Mouse (Mus musculus) ovary, postnatal 10 days (tissue): ENCODE measurements around the gene 6030468B19Rik.
"Not testable (repeated sequence)": the region's sequence is repeated elsewhere in the genome, so short reads cannot be mapped to it uniquely, and the experiment has no call there.

Experiments
- DNase-seq: peaks from one replicate; pipeline ENCODE4 v3.0.0; 2022; ENCODE audit warnings: low spot score

6030468B19Rik gene

GRCm38 (mm10) chr11:117779434-117780198, 17.8 kb upstream of the 6030468B19Rik start:
- peak; percentile 49 for DNase-seq

DNA sequence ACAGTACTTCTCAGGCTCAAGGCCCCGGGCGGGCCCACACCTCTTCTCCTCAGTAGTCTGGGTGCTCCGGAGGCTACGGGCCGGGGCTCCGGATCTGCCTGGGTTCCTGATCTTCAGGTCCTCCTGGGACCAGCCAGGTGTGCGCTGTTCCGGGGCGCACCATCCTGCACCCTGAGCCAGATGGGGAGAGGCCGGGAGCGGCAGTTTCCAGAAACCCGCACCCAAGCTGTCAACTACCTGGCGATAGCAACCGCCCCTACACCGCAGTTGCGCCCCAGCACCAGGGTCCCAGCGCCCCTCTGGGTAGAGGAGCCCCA, 17.3 kb upstream of the 6030468B19Rik start:
- no peak for DNase-seq

GRCm38 (mm10) chr11:117780582-117781111, 16.8 kb upstream of the 6030468B19Rik start:
- DNase-seq: peak; percentile 59

GRCm38 (mm10) chr11:117781199-117781821, 16.1 kb upstream of the 6030468B19Rik start:
- DNase-seq: no peak

DNA sequence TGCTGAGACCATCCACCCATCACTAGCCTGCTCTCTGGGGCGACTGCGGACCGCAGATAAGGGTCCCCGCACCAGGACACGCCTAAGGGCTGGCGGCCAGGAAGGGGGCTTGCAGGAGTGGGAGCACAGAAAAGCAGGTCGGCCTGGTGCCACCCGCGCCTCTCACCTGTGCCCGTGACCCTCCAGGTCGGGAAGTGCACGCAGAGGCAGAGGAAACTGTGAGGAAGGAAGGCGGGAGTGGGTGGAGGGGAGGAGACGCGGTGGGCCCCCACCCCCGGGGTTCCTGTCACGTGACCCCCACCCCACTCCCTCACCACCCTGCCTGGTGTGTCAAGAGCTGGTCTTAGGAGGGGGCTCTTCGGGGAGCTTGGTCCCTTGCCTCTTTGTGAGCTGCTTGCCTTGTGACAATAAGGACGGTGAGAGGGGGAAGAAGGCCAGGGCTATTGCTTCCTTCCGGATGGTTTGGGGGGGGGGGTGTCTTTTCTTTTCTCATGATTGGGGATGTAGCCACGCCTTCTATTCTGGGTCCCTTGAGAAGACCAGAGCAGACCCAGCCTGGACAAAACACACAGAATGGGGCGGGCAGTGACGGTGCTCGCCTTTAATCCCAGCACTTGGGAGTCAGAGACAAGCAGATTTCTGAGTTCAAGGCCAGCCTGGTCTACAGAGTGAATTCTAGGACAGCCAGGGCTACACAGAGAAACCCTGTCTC, 15.3 kb upstream of the 6030468B19Rik start, which contains the start of the genes Tmc8 and Tmc6:
Tmc8 (plus strand) TSS at position 84 of the 712 bp plus-strand sequence.
Tmc6 (minus strand) TSS at position 206 of the 712 bp plus-strand sequence.
- DNase-seq: no peak

DNA sequence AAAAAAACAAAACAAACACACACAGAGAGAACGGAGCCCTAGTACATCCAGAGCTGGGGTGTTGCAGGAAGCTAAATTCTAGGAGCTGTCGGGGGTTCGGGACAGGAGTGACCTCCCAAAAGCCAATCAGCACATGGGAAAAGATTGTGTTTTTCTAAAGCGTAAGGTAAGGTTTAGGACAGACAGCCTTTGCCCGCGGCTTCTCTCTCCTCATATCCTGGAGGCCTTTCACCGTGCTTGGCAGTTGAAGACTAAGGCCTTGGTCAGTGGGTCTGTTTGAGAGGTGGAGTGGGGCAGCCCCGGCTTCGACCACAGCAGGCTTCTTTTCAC, 14.8 kb upstream of the 6030468B19Rik start:
- DNase-seq: no peak

DNA sequence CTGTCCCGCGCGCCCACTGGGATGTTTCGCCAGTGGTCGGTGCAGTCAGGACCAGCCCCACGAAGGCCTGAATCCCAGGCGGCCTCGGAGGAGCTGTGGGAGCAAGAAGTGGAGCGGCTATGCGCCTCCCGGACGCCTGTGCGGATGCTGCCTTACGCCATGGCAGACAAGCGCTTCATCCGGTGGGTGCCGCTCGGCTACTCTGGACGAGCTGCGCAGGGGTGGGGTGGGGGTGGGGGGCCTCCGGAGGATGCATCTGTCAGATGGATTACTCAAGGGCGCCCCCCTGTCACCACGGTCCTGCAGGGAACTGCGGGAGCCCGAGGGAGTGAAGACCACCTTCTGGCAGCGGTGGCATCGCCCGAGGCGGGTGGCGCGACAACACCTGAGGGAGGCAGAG, 14.4 kb upstream of the 6030468B19Rik start:
- DNase-seq: no peak

GRCm38 (mm10) chr11:117783683-117784309, 13.7 kb upstream of the 6030468B19Rik start:
- no peak for DNase-seq

GRCm38 (mm10) chr11:117786294-117786693, 11.2 kb upstream of the 6030468B19Rik start:
- DNase-seq: no peak

DNA sequence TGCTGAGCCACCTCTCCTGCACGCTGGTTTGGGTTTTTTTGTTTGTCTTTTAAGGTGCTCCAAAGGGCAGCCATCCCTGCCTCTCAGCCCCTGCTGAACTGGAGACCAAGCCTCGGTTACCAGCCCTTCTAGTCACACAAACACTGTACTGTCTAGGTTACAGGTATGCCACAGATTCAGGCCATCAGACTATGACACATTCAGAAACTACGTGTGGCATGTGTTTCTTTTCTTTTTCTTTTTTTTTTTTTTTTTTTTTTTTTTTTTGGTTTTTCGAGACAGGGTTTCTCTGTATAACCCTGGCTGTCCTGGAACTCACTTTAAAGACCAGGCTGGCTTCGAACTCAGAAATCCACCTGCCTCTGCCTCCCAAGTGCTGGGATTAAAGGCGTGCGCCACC, 9.0 kb upstream of the 6030468B19Rik start:
- DNase-seq: not testable (repeated sequence)

DNA sequence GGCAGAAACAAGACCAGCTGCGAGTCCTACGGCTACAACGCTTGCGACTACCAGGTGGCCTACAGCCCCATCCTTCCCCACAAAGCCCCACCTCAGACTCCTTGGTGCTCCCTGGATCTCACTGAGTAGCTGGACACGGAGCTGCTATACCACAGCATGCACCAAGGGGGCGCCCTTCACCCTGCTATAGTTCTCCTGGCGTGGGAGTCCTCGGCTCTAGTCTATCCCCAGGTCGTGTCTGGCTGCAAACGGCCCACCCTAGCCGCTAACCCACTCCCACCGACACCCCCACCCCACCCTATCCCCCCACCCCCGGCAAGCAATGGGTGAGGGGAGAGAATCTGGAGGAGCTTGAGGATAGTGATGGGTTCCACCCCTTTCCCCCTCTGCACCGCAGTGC, 7.2 kb upstream of the 6030468B19Rik start:
- DNase-seq: no peak

DNA sequence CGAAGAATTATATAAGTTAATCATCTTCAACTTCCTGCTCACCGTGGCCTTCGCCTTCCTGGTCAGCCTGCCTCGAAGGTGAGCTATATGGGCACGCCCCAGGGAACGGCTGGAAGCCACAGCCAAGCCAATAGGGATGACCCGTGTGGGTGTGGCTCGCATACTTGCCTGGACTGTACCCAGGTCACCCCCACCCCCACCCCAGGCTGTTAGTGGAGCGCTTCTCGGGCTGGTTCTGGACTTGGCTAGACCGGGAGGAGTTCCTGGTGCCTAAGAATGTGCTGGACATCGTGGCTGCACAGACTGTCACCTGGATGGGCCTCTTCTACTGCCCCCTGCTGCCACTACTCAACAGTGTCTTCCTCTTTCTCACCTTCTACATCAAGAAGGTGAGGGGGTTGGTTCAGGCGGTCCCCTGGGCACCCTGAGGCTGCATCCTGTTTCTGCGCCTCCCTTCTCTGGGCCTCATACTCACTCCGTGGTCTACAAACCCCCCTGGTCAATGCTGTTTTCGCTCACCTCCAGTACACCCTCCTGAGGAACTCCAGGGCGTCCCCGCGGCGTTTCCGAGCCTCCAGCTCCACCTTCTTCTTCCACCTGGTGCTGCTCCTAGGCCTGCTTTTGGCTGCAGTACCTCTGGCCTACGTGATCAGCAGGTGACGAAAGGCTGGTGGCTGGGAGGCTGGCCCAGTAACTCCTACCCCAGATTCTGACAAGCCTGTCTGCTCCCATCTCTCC, 6.6 kb upstream of the 6030468B19Rik start:
- no peak for DNase-seq

DNA sequence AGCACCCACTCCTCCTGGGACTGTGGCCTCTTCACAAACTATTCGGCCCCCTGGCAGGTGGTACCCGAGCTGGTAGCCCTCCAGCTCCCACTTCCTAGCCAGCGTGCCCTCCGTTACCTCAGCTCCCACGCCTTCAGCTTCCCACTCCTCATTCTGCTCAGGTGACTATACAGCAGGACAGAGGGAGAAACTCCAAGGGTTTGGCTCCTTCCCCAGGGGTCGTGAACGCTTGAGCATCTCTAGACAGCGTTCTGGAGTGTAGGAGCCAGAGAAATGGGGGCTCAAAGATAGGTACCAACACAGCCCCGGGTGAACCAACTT, 6.1 kb upstream of the 6030468B19Rik start:
- no peak for DNase-seq

DNA sequence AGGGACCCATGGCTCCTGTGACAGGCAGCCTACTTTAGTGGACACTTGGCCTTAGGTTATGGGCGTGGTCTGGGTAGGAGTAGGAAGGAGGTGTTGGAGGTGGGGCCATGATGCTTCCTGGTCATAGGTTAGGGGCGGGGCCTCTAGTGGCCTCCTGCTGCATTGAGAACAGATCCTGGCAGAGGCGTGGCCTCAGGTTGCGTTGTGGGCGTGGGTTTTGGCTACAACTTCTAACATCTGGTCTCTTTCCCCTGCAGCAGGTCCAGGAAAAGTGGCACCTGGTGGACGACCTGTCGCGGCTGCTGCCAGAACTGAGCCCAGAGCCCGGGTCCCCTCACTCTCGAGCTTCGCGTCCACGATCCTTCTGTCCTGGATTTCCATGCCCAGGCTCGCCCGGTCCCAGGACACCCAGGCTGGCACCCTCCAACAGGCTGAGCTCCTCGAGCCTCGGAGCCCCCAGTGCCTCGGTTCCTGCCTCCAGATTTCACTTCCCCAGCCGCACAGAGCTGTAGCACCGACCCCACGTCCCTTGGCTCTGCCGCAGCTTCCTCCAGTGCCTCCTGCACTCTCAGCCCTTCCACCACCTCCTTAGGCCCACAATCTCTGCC, 5.1 kb upstream of the 6030468B19Rik start:
- no peak for DNase-seq

DNA sequence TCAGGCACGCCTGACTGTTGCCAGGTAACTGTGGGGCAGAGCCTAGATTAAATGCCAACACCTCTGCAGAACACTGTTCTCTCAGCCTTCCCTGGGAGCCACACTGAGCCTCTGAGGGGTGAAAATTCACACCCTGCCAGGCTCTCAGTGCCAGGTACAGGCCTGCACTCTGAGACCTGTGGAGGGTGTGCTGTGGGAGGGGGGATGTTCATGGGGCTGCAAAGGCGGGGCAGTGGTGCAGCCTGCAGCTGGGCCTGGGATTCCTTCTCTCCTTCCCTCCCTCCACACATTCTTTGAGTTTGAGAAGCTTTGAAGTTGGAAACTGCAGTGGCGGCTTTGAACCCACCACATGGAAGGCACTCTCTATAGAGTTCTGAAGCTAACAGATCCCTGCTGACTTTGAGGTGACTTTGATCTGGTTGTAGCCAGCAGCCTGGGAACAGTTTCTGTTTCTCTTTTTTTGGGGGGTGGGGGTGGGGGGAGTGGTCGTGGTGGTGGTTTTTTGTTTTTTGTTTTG, 3.4 kb upstream of the 6030468B19Rik start:
- no peak for DNase-seq

DNA sequence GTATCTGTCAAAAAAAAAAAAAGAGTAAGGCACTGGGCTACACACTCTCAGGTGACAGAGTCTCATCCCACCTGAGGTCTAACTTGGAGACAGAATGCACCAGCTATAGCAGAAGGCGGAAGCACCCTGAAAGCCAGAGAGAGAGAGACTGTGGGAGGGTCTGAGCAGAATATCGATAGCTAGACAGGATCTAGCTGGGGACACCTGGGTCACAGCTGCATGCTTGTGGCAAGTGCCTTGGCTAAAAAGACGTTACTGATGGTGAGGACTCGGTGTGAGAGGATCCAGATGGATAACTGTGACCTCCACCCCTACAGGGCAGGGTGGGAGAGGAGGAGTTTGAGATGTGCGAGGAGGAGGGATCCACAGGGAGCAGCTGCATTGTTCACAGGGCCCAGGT, 506 bp upstream of the 6030468B19Rik start:
- DNase-seq: no peak

DNA sequence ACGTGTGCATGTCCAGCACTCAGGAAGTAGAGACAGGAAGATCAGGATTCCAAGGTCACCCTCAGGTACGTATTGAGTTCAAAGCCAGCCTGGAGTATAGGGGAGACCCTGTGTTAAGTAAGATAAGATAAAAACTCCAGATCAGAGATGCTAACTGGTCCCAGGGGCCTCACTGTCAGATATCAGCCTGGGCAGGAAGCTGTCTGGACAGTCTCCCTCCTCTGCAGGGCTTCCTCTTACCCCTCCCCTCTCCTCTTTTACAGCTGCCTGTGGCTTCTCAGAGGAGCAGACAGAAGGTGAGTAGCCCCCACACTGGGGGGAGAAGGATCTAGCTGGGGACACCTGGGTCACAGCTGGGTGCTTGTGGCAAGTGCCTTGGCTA, 691 bp downstream of the 6030468B19Rik start:
- DNase-seq: no peak

- no peak for DNase-seq
Measured at GRCm38 (mm10) chr11:117799174-117799573, 1.7 kb downstream of the 6030468B19Rik start.

- DNase-seq: no peak
Measured at GRCm38 (mm10) chr11:117800038-117800437, 2.6 kb downstream of the 6030468B19Rik start.

- no peak for DNase-seq
Measured at GRCm38 (mm10) chr11:117801650-117802049, 4.2 kb downstream of the 6030468B19Rik start.

GRCm38 (mm10) chr11:117803166-117803688, 5.8 kb downstream of the 6030468B19Rik start:
- no peak for DNase-seq
